Mouse (Mus musculus): ENCODE measurements around the gene Scfd2. TPM values are rescaled to one million over a fixed set of nuclear protein-coding genes. Genes with fewer than 3 reads are reported as not detected.

Scfd2 gene
- polyA plus RNA-seq, 1 experiment from 2014 or later, result 21.7 TPM

DNA sequence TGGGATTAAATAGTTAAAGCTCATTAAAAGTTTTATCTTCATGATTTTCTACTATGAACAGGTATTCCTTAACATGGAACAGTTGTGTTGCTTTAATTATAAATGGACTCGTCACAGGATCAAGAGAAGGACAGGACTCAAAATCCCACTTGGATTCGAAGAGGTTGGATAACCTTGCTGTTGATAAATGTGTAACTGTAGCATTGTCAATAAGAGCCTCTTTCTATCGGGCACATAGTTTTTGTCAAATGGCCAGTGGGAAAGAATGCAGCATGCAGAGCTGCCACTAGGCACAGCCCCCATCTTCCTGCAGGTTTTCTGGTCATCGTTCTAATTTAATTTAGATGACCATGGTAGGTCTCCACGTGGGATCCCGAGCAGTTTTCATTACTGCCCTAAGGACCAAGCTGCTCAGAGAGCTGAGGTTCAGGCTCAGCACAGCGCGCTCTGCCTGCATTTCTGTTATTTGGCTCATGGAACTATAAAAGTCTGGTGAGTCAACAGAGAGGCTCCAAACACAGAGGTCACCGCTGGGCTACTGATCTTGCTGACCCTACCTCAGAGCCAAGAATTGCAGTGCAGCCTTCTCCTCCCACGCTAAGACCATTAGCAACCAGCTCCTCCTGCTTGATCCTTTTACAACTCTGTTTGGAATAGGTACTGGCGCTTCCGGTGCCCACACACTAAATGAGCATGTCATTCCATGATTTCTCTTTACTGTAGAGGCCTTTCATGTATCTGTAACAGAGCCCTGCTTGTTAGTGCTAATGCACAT, 215.9 kb downstream of the Scfd2 start:
- Histone ChIP-seq H3K9me3 (no peaks in the 10 kb centered on the region), H3K9ac (replicated peaks) (no peak overlapping the region), H3K27ac (no peak overlapping the region), H3K4me1 (replicated peaks) (0 out of 2 replicates have a peak, but pooled peaks cover 4% of the 10 kb centered on the region), H3K27me3 (peaks cover 17% of the 10 kb centered on the region), H3K4me3 (replicated peaks) (no peak overlapping the region), H3K36me3 (no peaks in the 10 kb centered on the region), H3K4me2 (replicated peaks) (no peak overlapping the region)
- 78% methylated on average over 12 of the region's 12 CpGs for WGBS
- no peak for ATAC-seq

DNA sequence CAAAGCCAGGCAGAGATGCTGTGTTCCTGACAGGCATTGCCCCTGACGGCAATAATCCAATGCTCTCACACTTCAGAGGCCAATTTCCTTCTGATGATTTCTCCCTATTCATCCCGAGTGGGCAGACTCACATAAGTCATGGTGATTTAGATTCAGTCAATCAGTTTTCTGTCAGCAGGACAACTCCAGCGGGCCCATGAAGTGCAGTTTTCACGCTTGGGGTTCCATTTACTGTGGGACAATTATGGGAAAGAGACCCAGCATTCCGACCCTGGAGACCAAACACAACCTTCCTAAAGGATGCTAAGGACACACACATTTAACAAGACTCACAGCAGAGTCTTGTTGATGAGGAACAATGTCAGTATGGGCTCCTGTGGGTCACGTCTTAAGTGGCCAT, 217.1 kb downstream of the Scfd2 start:
- Histone ChIP-seq H3K9ac (replicated peaks) (no peak overlapping the region), H3K9me3 (no peaks in the 10 kb centered on the region), H3K27ac (no peak overlapping the region), H3K36me3 (no peaks in the 10 kb centered on the region), H3K4me3 (replicated peaks) (no peak overlapping the region), H3K4me2 (replicated peaks) (no peak overlapping the region), H3K27me3 (peaks cover 23% of the 10 kb centered on the region), H3K4me1 (replicated peaks) (0 out of 2 replicates have a peak, but pooled peaks cover 4% of the 10 kb centered on the region)
- WGBS, result 36% methylated on average over 6 of the region's 6 CpGs
- no peak for ATAC-seq

DNA sequence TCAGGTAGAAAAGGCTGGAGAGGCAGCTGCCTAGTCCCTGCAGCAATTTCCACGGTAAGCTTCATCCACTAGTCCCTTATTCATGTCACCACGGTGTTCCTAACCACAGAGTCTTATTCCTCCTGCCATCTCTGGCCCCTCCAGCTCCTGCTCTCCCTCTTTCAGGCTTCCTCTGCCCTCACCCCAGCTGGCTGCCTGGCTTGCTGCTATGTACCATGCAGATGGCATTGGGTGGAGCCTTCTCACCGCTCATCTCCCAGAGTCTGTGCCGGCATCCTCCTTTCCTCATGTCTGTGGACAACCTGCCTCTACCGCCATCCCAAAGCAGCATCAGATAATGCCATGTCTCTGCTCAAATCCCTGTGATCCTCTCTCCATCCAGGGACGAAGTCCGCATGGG, 218.0 kb downstream of the Scfd2 start:
- peaks cover 23% of the 10 kb centered on the region for H3K27me3 ChIP-seq
- H3K4me3 ChIP-seq (replicated peaks), result no peak overlapping the region
- no peak overlapping the region for H3K4me2 ChIP-seq (replicated peaks)
- 0 out of 2 replicates have a peak, but pooled peaks cover 4% of the 10 kb centered on the region for H3K4me1 ChIP-seq (replicated peaks)
- no peak for ATAC-seq
- whole genome bisulfite sequencing, result 88% methylated on average over 7 of the region's 7 CpGs
- no peaks in the 10 kb centered on the region for H3K9me3 ChIP-seq
- no peaks in the 10 kb centered on the region for H3K36me3 ChIP-seq
- no peak overlapping the region for H3K27ac ChIP-seq
- H3K9ac ChIP-seq (replicated peaks), result no peak overlapping the region

DNA sequence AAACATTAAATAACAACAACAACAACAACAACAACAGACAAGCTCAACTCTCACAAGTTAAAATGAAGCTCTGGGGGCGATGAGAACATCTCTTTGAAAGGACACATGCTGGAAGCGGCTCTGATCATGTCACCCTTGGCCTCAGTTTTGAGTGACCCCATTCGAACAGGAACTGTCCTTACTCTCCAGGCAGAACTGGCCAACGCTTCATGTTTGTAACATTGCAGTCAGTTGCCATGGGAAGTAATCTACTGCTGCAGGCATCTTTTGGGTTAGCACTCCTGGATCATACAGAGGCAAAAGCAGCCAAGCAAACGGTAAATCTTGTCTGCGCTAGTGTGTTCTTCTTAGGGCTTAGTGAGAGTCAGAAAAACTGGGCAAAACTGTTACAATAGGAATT, 219.7 kb downstream of the Scfd2 start:
- 16% methylated on average over 6 of the region's 6 CpGs for WGBS
- Histone ChIP-seq H3K9ac (replicated peaks) (no peak overlapping the region), H3K9me3 (no peaks in the 10 kb centered on the region), H3K4me3 (replicated peaks) (no peak overlapping the region), H3K27ac (no peak overlapping the region), H3K36me3 (no peaks in the 10 kb centered on the region), H3K4me2 (replicated peaks) (no peak overlapping the region), H3K27me3 (peaks cover 23% of the 10 kb centered on the region), H3K4me1 (replicated peaks) (0 out of 2 replicates have a peak, but pooled peaks cover 4% of the 10 kb centered on the region)
- no peak for ATAC-seq

DNA sequence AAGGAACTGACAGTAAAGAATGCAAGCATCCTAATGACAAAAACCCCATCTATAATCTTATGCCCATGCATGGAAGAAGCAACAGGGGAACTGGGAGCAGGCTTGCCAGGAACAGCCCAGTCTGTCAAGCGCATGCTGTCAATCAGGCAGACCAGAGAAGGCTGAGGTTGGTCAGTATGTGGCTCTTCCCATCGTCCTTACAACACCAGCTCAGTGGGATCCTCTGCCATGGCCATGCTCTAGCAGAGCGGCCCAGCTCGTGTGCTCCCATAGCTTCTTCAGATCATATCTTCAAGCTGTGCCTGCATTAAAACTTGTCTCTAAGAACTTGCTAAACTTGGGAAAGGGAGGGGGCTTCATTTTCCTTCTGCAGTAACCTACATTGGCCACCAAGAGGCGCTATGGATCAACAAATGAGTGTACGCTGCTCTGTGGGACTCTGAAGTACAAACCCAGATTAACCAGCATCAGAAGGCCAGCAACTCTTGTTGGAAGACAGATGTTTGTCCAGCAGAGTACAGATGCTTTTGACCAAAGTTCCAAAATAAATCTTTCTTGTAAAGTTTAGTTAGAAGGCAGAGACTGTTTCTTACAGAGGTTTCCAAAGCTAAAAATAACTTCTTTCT, 220.2 kb downstream of the Scfd2 start:
- 27% methylated on average over 6 of the region's 6 CpGs for WGBS
- H3K27ac ChIP-seq, result no peak overlapping the region
- 0 out of 2 replicates have a peak, but pooled peaks have one; percentile 68 for ATAC-seq
- no peaks in the 10 kb centered on the region for H3K9me3 ChIP-seq
- peaks cover 23% of the 10 kb centered on the region for H3K27me3 ChIP-seq
- no peaks in the 10 kb centered on the region for H3K36me3 ChIP-seq
- 0 out of 2 replicates have a peak, but pooled peaks cover 4% of the 10 kb centered on the region for H3K4me1 ChIP-seq (replicated peaks)
- no peak overlapping the region for H3K9ac ChIP-seq (replicated peaks)
- H3K4me3 ChIP-seq (replicated peaks), result no peak overlapping the region
- H3K4me2 ChIP-seq (replicated peaks), result no peak overlapping the region

DNA sequence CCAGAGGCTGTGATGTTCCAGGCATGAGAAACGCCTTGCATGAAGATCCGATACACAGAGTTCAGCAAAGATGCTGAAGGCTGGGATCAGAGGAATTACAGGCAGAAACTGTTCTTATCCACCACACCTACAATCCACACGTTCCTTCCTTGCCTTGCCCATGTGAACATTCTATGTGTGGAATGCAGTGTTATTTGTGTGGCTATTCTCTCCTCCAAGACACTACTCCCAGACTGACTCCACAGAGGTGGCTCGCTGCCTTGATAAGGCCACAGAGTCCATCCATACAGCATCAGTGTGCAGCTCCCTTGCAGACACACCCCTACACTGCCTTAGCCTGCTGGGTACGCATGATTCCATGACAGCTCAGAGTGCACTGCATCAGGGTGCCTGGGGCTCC, 221.5 kb downstream of the Scfd2 start:
- Histone ChIP-seq H3K4me1 (replicated peaks) (0 out of 2 replicates have a peak, but pooled peaks cover 4% of the 10 kb centered on the region), H3K27me3 (peaks cover 23% of the 10 kb centered on the region), H3K9me3 (no peaks in the 10 kb centered on the region), H3K36me3 (no peaks in the 10 kb centered on the region), H3K27ac (no peak overlapping the region), H3K4me2 (replicated peaks) (no peak overlapping the region), H3K4me3 (replicated peaks) (no peak overlapping the region), H3K9ac (replicated peaks) (no peak overlapping the region)
- WGBS, result 81% methylated on average over 5 of the region's 5 CpGs
- no peak for ATAC-seq

DNA sequence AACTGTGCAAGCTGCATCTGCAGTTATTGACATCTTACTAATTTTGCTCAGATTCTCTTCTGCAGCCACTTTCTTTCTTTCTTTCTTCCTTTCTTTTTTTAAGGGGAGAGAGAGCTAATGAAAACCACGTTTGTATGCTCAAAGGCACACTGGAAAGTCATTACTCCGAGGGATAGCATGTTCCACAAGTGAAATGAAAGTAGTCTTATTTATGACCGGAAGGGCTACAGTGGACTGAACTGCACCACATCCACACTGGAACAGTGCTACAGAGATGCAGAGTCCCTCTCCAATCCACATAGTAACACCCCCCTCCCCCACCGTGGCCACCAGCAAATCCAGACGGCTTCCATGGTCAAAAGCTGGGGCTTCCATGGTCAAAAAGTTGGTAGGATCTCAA, 224.3 kb downstream of the Scfd2 start:
- Histone ChIP-seq H3K9me3 (no peaks in the 10 kb centered on the region), H3K36me3 (no peaks in the 10 kb centered on the region), H3K4me2 (replicated peaks) (no peak overlapping the region), H3K27ac (no peak overlapping the region), H3K9ac (replicated peaks) (no peak overlapping the region), H3K27me3 (peaks cover 8% of the 10 kb centered on the region; the same call in 1 of the 2 replicates), H3K4me3 (replicated peaks) (no peak overlapping the region), H3K4me1 (replicated peaks) (no peaks in the 10 kb centered on the region)
- no peak for ATAC-seq
- WGBS, result 82% methylated on average over 5 of the region's 5 CpGs

DNA sequence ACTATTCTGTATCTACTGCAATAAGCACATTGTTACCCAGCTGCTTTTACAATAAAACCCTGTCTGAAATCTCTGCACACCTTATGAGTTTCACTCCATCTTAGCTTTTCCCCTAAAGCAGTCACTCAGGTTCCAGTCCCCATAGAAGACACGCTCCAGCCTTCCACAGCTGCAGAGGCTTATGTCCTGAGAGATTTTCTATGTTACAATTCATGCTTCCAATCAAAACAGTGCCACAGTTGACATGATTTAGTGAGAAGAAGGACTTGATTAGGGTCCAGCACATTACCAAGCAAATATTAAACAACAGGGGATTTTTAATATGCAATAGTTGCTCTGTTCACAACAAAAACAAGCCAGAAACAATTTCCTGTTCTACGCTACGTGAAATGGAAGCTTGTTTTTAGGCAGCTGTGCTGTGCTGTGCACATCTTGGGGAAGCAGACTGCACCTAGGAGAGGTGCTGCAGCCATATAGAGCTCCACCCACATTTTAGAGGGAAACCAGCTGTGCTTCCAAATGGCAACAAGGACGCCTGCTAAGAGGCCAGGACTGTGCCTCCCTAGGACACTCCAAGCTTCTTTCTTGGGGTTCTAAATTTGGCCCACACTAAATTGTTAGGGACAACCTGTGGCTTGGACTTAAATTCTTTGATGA, 225.9 kb downstream of the Scfd2 start:
- Histone ChIP-seq H3K9me3 (no peaks in the 10 kb centered on the region), H3K4me3 (replicated peaks) (no peak overlapping the region), H3K9ac (replicated peaks) (no peak overlapping the region), H3K36me3 (no peaks in the 10 kb centered on the region), H3K27me3 (peaks cover 6% of the 10 kb centered on the region; the same call in 1 of the 2 replicates), H3K4me1 (replicated peaks) (no peaks in the 10 kb centered on the region), H3K27ac (no peak overlapping the region), H3K4me2 (replicated peaks) (no peak overlapping the region)
- ATAC-seq, result no peak
- 82% methylated on average over 4 of the region's 4 CpGs for WGBS

DNA sequence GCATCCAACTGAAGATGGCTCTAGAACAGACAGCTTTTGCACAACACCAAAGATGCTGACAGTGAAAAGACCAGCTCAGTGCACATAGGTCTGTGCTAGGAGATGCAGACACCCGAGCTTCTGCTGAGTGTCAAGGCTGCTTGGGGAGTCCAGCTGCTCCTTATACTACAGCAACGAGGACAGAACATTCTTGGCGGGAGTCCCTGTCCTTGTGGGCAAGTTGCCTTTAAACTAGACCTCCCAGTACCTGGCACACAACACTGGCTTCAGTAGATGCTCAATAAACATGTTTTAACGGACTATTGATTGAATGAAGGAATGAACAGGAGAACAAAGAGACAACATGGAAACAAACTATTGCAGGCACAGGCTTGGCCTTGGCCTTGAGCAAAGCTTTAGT, 226.8 kb downstream of the Scfd2 start:
- Histone ChIP-seq H3K27ac (no peak overlapping the region), H3K9ac (replicated peaks) (no peak overlapping the region), H3K4me3 (replicated peaks) (no peak overlapping the region), H3K36me3 (no peaks in the 10 kb centered on the region), H3K9me3 (no peaks in the 10 kb centered on the region), H3K4me2 (replicated peaks) (no peak overlapping the region), H3K4me1 (replicated peaks) (no peaks in the 10 kb centered on the region; the same call in 1 of the 2 replicates), H3K27me3 (no peaks in the 10 kb centered on the region)
- WGBS, result 79% methylated on average over 4 of the region's 4 CpGs
- no peak for ATAC-seq

DNA sequence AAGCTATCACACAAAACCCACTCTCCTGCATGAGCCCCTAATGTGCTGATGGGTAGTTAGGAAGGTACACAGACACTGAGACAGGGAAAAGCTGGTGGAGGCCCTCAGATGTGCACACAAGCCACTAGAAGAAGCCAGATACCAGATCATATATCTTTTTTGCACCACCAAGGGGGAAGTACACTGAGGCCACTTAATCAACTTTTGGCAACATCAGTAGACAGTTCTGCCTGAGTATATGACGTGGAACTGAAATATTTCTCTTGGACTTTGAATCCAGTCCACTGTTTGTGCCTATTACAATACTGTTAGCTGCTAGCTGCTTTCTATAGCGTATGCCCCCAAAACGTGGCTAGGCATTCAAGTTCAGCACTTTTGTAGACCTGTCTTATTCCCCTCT, 229.2 kb downstream of the Scfd2 start:
- ATAC-seq, result no peak
- Histone ChIP-seq H3K27ac (no peak overlapping the region), H3K4me2 (replicated peaks) (no peak overlapping the region), H3K4me3 (replicated peaks) (no peak overlapping the region), H3K9me3 (no peaks in the 10 kb centered on the region), H3K9ac (replicated peaks) (no peak overlapping the region), H3K27me3 (no peaks in the 10 kb centered on the region), H3K4me1 (replicated peaks) (no peaks in the 10 kb centered on the region; the same call in 1 of the 2 replicates), H3K36me3 (no peaks in the 10 kb centered on the region)
- WGBS, result 85% methylated on average over 3 of the region's 3 CpGs

DNA sequence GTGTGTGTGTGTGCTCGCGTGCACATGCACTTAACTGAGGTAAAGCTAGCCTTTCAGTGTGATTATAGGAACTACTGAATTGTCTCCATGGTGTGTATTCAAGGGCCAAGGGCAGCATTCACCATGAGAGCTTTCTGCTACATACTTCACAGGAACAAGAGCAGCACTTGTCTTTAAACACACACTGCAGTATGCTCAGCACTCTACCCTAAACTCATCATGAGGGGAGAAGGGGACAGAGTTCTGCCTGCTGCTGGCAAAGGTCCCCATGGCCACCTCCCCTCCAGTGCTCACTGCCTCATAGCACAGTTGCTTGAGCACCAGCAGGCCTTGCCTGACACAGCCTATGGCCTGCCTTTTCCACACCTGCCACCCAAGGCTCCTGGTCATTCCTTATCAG, 230.1 kb downstream of the Scfd2 start:
- Histone ChIP-seq H3K4me2 (replicated peaks) (no peak overlapping the region), H3K4me1 (replicated peaks) (no peaks in the 10 kb centered on the region; the same call in 1 of the 2 replicates), H3K36me3 (no peaks in the 10 kb centered on the region), H3K9me3 (no peaks in the 10 kb centered on the region), H3K27ac (no peak overlapping the region), H3K4me3 (replicated peaks) (no peak overlapping the region), H3K27me3 (no peaks in the 10 kb centered on the region), H3K9ac (replicated peaks) (no peak overlapping the region)
- WGBS, result 95% methylated on average over 2 of the region's 2 CpGs
- ATAC-seq, result no peak

DNA sequence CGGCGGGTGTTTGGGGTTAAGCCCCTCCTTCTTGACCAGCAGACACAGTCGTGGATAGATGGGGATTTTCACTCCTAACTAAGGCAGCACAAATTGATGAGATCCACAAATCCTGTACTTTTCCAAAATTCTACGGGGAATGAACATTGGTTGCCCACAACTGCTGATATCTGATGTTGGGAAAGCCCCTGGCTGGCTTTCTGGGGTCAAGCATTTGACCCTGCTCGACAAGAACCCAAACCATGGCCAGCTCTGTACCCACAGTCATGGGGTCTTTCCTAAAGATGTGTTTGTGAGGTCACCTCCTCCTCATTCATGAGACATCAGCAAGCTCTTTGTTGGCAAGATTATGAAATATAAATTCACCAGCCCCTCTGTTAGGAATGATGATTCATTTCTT, 230.6 kb downstream of the Scfd2 start:
- 71% methylated on average over 5 of the region's 5 CpGs for WGBS
- H3K4me3 ChIP-seq (replicated peaks), result no peak overlapping the region
- ATAC-seq, result no peak
- H3K36me3 ChIP-seq, result no peaks in the 10 kb centered on the region
- H3K4me1 ChIP-seq (replicated peaks), result no peaks in the 10 kb centered on the region; the same call in 1 of the 2 replicates
- no peaks in the 10 kb centered on the region for H3K27me3 ChIP-seq
- no peak overlapping the region for H3K9ac ChIP-seq (replicated peaks)
- H3K4me2 ChIP-seq (replicated peaks), result no peak overlapping the region
- H3K27ac ChIP-seq, result no peak overlapping the region
- no peaks in the 10 kb centered on the region for H3K9me3 ChIP-seq
